Mouse (Mus musculus): ENCODE measurements around the gene Rabep1. TPM values are rescaled to one million over a fixed set of nuclear protein-coding genes. Genes with fewer than 3 reads are reported as not detected.
A peak's percentile ranks its signal among the peaks of the same experiment; 100 is the strongest.

Rabep1 gene
- total RNA-seq, 2 experiments from 2014 or later = 10.0 to 10.8 TPM

GRCm38 (mm10) chr11:70964222-70964907, 119.8 kb downstream of the Rabep1 start:
- no peak for ATAC-seq (replicated peaks; ENCODE audit: low FRiP score, poor library complexity, severe bottlenecking)

DNA sequence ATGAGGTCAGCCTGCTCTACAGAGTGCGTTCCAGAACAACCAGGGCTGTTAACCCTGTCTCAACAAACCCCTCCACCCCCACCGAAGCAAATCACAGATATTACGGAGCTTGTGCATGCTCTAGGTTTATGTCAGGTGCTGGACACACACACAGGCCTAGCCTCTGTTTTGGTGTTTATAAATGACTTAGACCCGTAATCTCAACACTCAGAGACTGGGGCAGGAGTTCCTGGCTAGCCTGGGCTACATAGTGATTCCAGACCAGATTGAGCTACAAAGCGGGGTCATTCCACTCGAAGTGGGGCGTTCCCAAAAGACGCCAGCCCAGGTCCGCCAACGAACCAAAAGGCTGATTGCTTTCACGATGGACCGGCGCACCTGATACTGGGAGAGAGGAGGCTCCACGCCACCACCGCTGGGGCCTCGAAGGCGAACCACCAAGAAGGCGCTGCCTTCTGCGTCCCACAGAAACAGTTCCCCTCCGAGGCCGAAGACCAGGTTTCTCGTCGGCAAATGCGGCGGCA, 124.8 kb downstream of the Rabep1 start:
- peak; percentile 37 for ATAC-seq (replicated peaks; ENCODE audit: low FRiP score, poor library complexity, severe bottlenecking)

GRCm38 (mm10) chr11:70969821-70970559, 125.4 kb downstream of the Rabep1 start, which contains the start of the genes Nup88 and Rpain:
TSS of gene Nup88 (minus strand) at chr11:70969973.
TSS of gene Rpain (plus strand) at chr11:70970213.
- peak; percentile 86 for ATAC-seq (replicated peaks; ENCODE audit: low FRiP score, poor library complexity, severe bottlenecking)

DNA sequence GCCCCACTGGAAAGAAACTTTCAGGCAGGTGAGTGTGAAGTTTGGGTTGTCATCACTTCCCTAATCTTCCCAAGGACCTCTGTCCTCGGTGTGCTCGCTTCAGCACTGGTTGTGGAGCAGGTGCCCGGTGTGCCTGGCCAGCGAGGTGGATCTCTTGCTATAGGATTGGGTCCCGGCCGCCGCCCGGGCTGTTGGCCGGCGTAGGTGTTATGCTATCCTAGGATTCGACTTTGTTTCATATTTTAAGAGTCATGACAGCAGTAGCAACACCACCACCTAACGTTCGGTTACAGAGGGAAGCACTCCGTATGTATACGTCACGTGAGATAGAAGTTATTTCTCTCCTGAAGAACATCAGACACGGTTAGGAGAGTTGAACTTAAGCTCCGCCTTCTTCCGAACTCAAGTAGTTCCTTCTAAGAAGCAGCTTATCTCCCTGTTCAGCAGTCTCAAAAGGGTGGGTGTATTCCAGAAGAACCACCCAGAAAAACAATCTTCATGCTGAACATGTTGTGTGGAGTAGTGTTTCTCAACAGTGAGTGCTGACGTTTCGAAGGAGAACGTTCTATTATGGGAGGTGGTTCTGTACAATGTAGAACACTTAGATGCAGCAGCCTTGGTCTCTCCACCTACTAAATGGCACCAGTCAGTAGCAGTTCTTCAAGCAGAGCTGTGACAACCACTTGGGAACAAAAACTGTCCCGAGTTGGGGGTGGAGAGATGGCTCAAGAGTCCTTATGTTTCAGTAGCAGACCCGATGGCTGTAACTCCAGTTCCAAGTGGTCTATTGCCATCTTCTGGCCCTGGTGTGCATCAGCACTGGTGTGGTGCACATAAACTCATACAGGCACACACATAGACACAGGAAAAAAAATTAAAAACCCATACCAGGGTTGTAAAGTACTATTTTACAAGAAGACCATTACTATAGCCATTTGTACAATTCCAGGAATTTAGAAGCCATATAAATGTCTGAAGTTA, 126.3 kb downstream of the Rabep1 start:
- peak; percentile 72 for ATAC-seq (replicated peaks; ENCODE audit: low FRiP score, poor library complexity, severe bottlenecking)

DNA sequence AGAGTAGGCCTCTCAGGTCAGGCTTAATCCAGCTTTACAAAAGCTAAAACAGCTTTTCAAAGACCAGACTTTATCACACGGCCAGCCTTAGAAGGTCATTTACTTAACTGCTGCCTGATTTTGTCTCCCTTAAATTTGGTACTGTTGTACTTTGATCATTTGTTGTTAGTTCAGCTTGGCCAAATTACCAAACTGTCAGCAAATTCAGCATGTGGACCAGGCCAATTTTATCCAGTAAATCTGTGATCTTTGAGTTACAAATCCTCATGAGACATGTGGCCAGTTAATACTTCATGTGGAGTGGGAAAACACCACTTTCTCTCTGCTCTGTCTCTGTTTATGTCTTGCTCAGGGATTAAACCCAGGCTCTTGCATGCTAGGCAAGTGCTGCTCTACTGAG, 128.0 kb downstream of the Rabep1 start:
- ATAC-seq (replicated peaks; ENCODE audit: low FRiP score, poor library complexity, severe bottlenecking) = no peak

DNA sequence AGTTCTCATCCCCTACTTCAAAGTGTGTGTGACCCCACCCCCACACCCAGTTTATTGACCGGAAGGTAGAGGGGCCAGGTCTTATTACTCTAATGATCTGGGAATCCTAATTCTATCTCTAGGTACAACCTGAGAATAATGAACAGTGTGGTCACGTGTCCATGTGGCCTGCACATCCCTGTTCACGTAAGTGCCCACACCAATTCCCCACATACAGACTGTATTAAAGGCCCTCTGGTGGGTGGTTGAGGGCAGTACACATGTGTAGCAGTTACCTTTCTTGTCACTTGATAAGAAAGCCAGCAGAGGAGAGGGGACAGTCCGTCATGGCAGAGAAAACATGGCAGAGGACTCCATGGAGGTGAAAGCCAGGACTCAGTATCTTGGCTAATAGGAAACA, 129.4 kb downstream of the Rabep1 start:
- no peak for ATAC-seq (replicated peaks; ENCODE audit: low FRiP score, poor library complexity, severe bottlenecking)

GRCm38 (mm10) chr11:70975193-70975592, 130.6 kb downstream of the Rabep1 start:
- no peak for ATAC-seq (replicated peaks; ENCODE audit: low FRiP score, poor library complexity, severe bottlenecking)

DNA sequence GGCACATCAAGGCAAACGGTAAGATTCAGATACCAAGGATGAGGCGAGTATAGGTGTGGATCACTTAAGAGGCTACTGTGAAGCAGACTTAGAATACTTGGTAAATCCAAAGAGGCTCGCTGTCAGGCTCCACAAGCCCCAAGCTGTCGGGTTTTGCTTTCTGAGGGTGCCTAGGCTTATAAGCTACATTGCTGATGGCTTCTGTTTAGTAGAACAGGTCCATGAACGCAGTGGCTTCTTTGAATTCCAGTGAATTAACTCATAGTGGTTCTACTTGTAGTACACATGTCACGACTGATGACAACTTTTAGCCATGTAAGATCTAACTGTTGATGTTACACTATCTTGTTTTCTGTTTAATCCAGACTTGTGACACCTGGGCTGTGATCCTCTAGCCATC, 132.7 kb downstream of the Rabep1 start:
- no peak for ATAC-seq (replicated peaks; ENCODE audit: low FRiP score, poor library complexity, severe bottlenecking)

GRCm38 (mm10) chr11:70980232-70980631, 135.7 kb downstream of the Rabep1 start:
- ATAC-seq (replicated peaks; ENCODE audit: low FRiP score, poor library complexity, severe bottlenecking) = no peak

- no peak for ATAC-seq (replicated peaks; ENCODE audit: low FRiP score, poor library complexity, severe bottlenecking)
Measured at GRCm38 (mm10) chr11:70980751-70981510, 136.4 kb downstream of the Rabep1 start.

DNA sequence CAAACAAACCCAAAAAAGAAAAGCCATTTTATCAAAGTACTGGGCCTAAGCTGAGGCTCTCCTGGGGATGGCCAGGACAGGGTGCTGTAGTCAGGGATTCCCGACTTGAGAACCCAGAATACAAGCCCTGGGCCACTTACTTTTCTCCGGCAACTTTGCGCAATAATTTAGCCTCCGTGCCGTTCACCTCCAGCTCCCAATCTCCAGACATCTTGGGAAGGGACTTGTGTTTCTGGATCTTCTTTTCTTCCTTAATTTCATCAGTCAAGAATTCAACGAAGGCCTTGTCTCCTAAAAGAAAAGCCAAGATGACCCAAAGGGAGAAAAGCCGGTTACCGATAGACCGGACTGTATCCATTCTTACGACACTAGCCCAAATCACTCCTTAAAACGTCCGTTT, 137.5 kb downstream of the Rabep1 start:
- no peak for ATAC-seq (replicated peaks; ENCODE audit: low FRiP score, poor library complexity, severe bottlenecking)

- peak; percentile 98 for ATAC-seq (replicated peaks; ENCODE audit: low FRiP score, poor library complexity, severe bottlenecking)
Measured at GRCm38 (mm10) chr11:70982557-70983228, 138.1 kb downstream of the Rabep1 start, which contains the start of gene C1qbp. TSS of gene C1qbp (minus strand) at chr11:70983026.

Other genes starting within 250 kb of the Rabep1 start
- not detected in 2 replicates for gene 4930544D05Rik, start 228.9 kb upstream of the Rabep1 start, total RNA-seq (2015; ENCODE audit: low replicate concordance)
- not detected in 2 replicates for gene 4930544D05Rik, start 228.9 kb upstream of the Rabep1 start, total RNA-seq (2017; ENCODE audit: low replicate concordance)
- gene Chrne, start 225.6 kb upstream of the Rabep1 start, total RNA-seq (2015; ENCODE audit: low replicate concordance) = not detected in 2 replicates
- not detected in 2 replicates for gene Chrne, start 225.6 kb upstream of the Rabep1 start, total RNA-seq (2017; ENCODE audit: low replicate concordance)
- 0.84 TPM in 1 of 2 replicates, not detected in the other for gene Gp1ba, start 205.7 kb upstream of the Rabep1 start, total RNA-seq (2015; ENCODE audit: low replicate concordance)
- gene Gp1ba, start 205.7 kb upstream of the Rabep1 start, total RNA-seq (2017; ENCODE audit: low replicate concordance) = 0.42 TPM in 1 of 2 replicates, not detected in the other
- 146 and 222 TPM in 2 replicates for gene Rnf167, start 197.5 kb upstream of the Rabep1 start, total RNA-seq (2015; ENCODE audit: low replicate concordance)
- gene Rnf167, start 197.5 kb upstream of the Rabep1 start, total RNA-seq (2017; ENCODE audit: low replicate concordance) = 217 and 308 TPM in 2 replicates
- gene Slc25a11, start 197.3 kb upstream of the Rabep1 start, total RNA-seq (2015; ENCODE audit: low replicate concordance) = 17.1 and 20.1 TPM in 2 replicates
- 16.2 and 16.6 TPM in 2 replicates for gene Slc25a11, start 197.3 kb upstream of the Rabep1 start, total RNA-seq (2017; ENCODE audit: low replicate concordance)
- 414 and 492 TPM in 2 replicates for gene Pfn1, start 190.1 kb upstream of the Rabep1 start, total RNA-seq (2015; ENCODE audit: low replicate concordance)
- gene Pfn1, start 190.1 kb upstream of the Rabep1 start, total RNA-seq (2017; ENCODE audit: low replicate concordance) = 125 and 193 TPM in 2 replicates
- 1.5 and 2.9 TPM in 2 replicates for gene Eno3, start 187.6 kb upstream of the Rabep1 start, total RNA-seq (2015; ENCODE audit: low replicate concordance)
- 3.3 and 6.0 TPM in 2 replicates for gene Eno3, start 187.6 kb upstream of the Rabep1 start, total RNA-seq (2017; ENCODE audit: low replicate concordance)
- gene Spag7, start 175.4 kb upstream of the Rabep1 start, total RNA-seq (2015; ENCODE audit: low replicate concordance) = 10.6 and 31.3 TPM in 2 replicates
- 21.4 and 25.6 TPM in 2 replicates for gene Spag7, start 175.4 kb upstream of the Rabep1 start, total RNA-seq (2017; ENCODE audit: low replicate concordance)
- gene Camta2, start 156.7 kb upstream of the Rabep1 start, total RNA-seq (2015; ENCODE audit: low replicate concordance) = 2.9 and 5.4 TPM in 2 replicates
- 0.77 and 1.5 TPM in 2 replicates for gene Camta2, start 156.7 kb upstream of the Rabep1 start, total RNA-seq (2017; ENCODE audit: low replicate concordance)
- gene Inca1, start 144.6 kb upstream of the Rabep1 start, total RNA-seq (2015; ENCODE audit: low replicate concordance) = not detected in 2 replicates
- gene Inca1, start 144.6 kb upstream of the Rabep1 start, total RNA-seq (2017; ENCODE audit: low replicate concordance) = not detected in 2 replicates
- gene Kif1c, start 144.2 kb upstream of the Rabep1 start, total RNA-seq (2015; ENCODE audit: low replicate concordance) = 0.58 and 1.3 TPM in 2 replicates
- 2.4 and 2.8 TPM in 2 replicates for gene Kif1c, start 144.2 kb upstream of the Rabep1 start, total RNA-seq (2017; ENCODE audit: low replicate concordance)
- 5.0 TPM in 1 of 2 replicates, not detected in the other for gene Zfp3, start 80.6 kb upstream of the Rabep1 start, total RNA-seq (2015; ENCODE audit: low replicate concordance)
- not detected in 2 replicates for gene Zfp3, start 80.6 kb upstream of the Rabep1 start, total RNA-seq (2017; ENCODE audit: low replicate concordance)
- not detected in 2 replicates for gene Scimp, start 32.2 kb upstream of the Rabep1 start, total RNA-seq (2015; ENCODE audit: low replicate concordance)
- gene Scimp, start 32.2 kb upstream of the Rabep1 start, total RNA-seq (2017; ENCODE audit: low replicate concordance) = not detected in 2 replicates
- gene Nup88, start 125.2 kb downstream of the Rabep1 start, total RNA-seq (2015; ENCODE audit: low replicate concordance) = 33.4 and 68.6 TPM in 2 replicates
- gene Nup88, start 125.2 kb downstream of the Rabep1 start, total RNA-seq (2017; ENCODE audit: low replicate concordance) = 34.3 and 48.2 TPM in 2 replicates
- gene Rpain, start 125.4 kb downstream of the Rabep1 start, total RNA-seq (2015; ENCODE audit: low replicate concordance) = 28.0 and 28.6 TPM in 2 replicates
- 37.1 and 45.3 TPM in 2 replicates for gene Rpain, start 125.4 kb downstream of the Rabep1 start, total RNA-seq (2017; ENCODE audit: low replicate concordance)
- 72.8 and 93.0 TPM in 2 replicates for gene C1qbp, start 138.2 kb downstream of the Rabep1 start, total RNA-seq (2015; ENCODE audit: low replicate concordance)
- 10.1 and 11.7 TPM in 2 replicates for gene C1qbp, start 138.2 kb downstream of the Rabep1 start, total RNA-seq (2017; ENCODE audit: low replicate concordance)
- gene Dhx33, start 159.7 kb downstream of the Rabep1 start, total RNA-seq (2015; ENCODE audit: low replicate concordance) = 2.3 and 3.3 TPM in 2 replicates
- 5.6 and 6.6 TPM in 2 replicates for gene Dhx33, start 159.7 kb downstream of the Rabep1 start, total RNA-seq (2017; ENCODE audit: low replicate concordance)
- 10.0 and 14.6 TPM in 2 replicates for gene Mis12, start 174.8 kb downstream of the Rabep1 start, total RNA-seq (2015; ENCODE audit: low replicate concordance)
- gene Mis12, start 174.8 kb downstream of the Rabep1 start, total RNA-seq (2017; ENCODE audit: low replicate concordance) = 18.7 and 20.6 TPM in 2 replicates
- gene Derl2, start 175.1 kb downstream of the Rabep1 start, total RNA-seq (2015; ENCODE audit: low replicate concordance) = 11.0 and 11.7 TPM in 2 replicates
- gene Derl2, start 175.1 kb downstream of the Rabep1 start, total RNA-seq (2017; ENCODE audit: low replicate concordance) = 6.1 and 8.6 TPM in 2 replicates
- not detected in 2 replicates for gene 6330403K07Rik, start 188.7 kb downstream of the Rabep1 start, total RNA-seq (2015; ENCODE audit: low replicate concordance)
- not detected in 2 replicates for gene 6330403K07Rik, start 188.7 kb downstream of the Rabep1 start, total RNA-seq (2017; ENCODE audit: low replicate concordance)